Mouse (Mus musculus) heart, embryonic 14.5 days (tissue): Measurements from ENCODE around the gene Cela2a. TPM values are rescaled to one million over a fixed set of nuclear protein-coding genes. Genes with fewer than 3 reads are reported as not detected.

ENCODE experiments used
- ATAC-seq: fragments of 200-750 bp; cut with Nextera tagmentation; 2 replicates; pipeline ENCODE4 v1.8.0; 2017; ENCODE audit warnings: low read depth, moderate TSS enrichment; ENCODE audit not compliant: insufficient number of reproducible peaks, insufficient read depth, low FRiP score
- H3K27ac ChIP-seq, 2 experiments: fragments of 200-500 bp in 1 of 2; fragments of 300-500 bp in 1 of 2; sonication (generic) in 1 of 2; replicated peaks in 1 of 2; 2 replicates each; pipeline ENCODE4 v1.5.1; 2012 to 2014; ENCODE audit warnings: low read depth in 2 of 2, low read length in 2 of 2, control low read depth in 1 of 2, mild to moderate bottlenecking in 1 of 2, mixed read lengths in 1 of 2; ENCODE audit not compliant: control insufficient read depth in 1 of 2, insufficient read depth in 1 of 2
- H3K27me3 ChIP-seq: fragments of 300-500 bp; sonication (generic); 2 replicates; pipeline ENCODE4 v1.6.1; 2014; ENCODE audit warnings: mild to moderate bottlenecking, low read length, control low read depth; ENCODE audit not compliant: control insufficient read depth, insufficient read depth
- H3K36me3 ChIP-seq: fragments of 300-500 bp; sonication (generic); 2 replicates; pipeline ENCODE4 v1.6.1; 2014; ENCODE audit warnings: mild to moderate bottlenecking, control low read depth, low read length, mixed read lengths; ENCODE audit not compliant: control insufficient read depth, insufficient read depth
- H3K4me1 ChIP-seq, 2 experiments: fragments of 200-500 bp in 1 of 2; fragments of 300-500 bp in 1 of 2; sonication (generic) in 1 of 2; 2 replicates each; pipeline ENCODE4 v1.6.1; 2012 to 2014; ENCODE audit warnings: low read length in 2 of 2, control low read depth in 1 of 2, mixed read lengths in 1 of 2; ENCODE audit not compliant: control insufficient read depth in 2 of 2, insufficient read depth in 2 of 2
- H3K4me2 ChIP-seq: fragments of 300-500 bp; sonication (generic); 2 replicates; pipeline ENCODE4 v1.6.1; 2014; ENCODE audit warnings: mild to moderate bottlenecking, low read length
- H3K4me3 ChIP-seq, 2 experiments: fragments of 200-500 bp in 1 of 2; fragments of 300-500 bp in 1 of 2; sonication (generic) in 1 of 2; 2 replicates each; pipeline ENCODE4 v1.5.1; 2012 to 2014; ENCODE audit warnings: low read length in 2 of 2, mild to moderate bottlenecking in 2 of 2, control low read depth in 1 of 2, low read depth in 1 of 2, moderate library complexity in 1 of 2; ENCODE audit not compliant: control insufficient read depth in 1 of 2, insufficient read depth in 1 of 2
- H3K9ac ChIP-seq: fragments of 300-500 bp; sonication (generic); 2 replicates; pipeline ENCODE4 v1.6.1; 2014; ENCODE audit warnings: mild to moderate bottlenecking, low read length
- H3K9me3 ChIP-seq: fragments of 300-500 bp; sonication (generic); 2 replicates; pipeline ENCODE4 v1.6.1; 2016; ENCODE audit warnings: low read length, control low read depth; ENCODE audit not compliant: control insufficient read depth
- WGBS: fragments of 180-500 bp; shearing (Covaris S2); extraction: QIAGEN DNeasy Blood & Tissue Kit; methylation state at CpG from one replicate; pipeline ENCODE4 v1.1.7; 2014; 5-methylcytosine and 5-hydroxymethylcytosine counted together
- polyA plus RNA-seq: library from polyadenylated mRNA; unstranded; fragments of >200 nt; fragmentation: Nextera tagmentation; extraction: Ambion mirVana; gene quantifications from 2 replicates; pipeline ENCODE4 v1.2.1, GENCODE M21; 2014

The Cela2a gene
- polyA plus RNA-seq, 1 experiment from 2014 or later: not detected

GRCm38 (mm10) chr4:141797545-141797944, 28.4 kb downstream of the Cela2a start:
- Histone ChIP-seq H3K27me3 (no peaks in the 10 kb centered on the region), H3K4me3 (no peak overlapping the region), H3K9me3 (no peaks in the 10 kb centered on the region), H3K9ac (no peak overlapping the region), H3K36me3 (peaks cover 15% of the 10 kb centered on the region), H3K4me2 (no peak overlapping the region), H3K27ac (no peak overlapping the region), H3K4me1 (peaks cover 2 to 7% of the 10 kb centered on the region in 2 experiments; a peak in 1 of 4 replicates)
- ATAC-seq: no peak
- 82% methylated on average over 5 of the region's 5 CpGs for WGBS

GRCm38 (mm10) chr4:141796954-141797353, 29.0 kb downstream of the Cela2a start:
- Histone ChIP-seq H3K9me3 (no peaks in the 10 kb centered on the region), H3K27me3 (no peaks in the 10 kb centered on the region), H3K27ac (no peak overlapping the region), H3K4me1 (peaks cover 2 to 7% of the 10 kb centered on the region in 2 experiments; a peak in 1 of 4 replicates), H3K4me3 (no peak overlapping the region), H3K36me3 (peaks cover 15% of the 10 kb centered on the region), H3K4me2 (no peak overlapping the region), H3K9ac (no peak overlapping the region)
- ATAC-seq: no peak
- 82% methylated on average over 4 of the region's 4 CpGs for WGBS

- H3K4me3 ChIP-seq: no peak overlapping the region
- WGBS: 87% methylated on average over 7 of the region's 7 CpGs
- no peak overlapping the region for H3K4me2 ChIP-seq
- H3K36me3 ChIP-seq: peaks cover 15% of the 10 kb centered on the region
- peaks cover 2 to 7% of the 10 kb centered on the region in 2 experiments; a peak in 1 of 4 replicates for H3K4me1 ChIP-seq
- no peak for ATAC-seq
- H3K9ac ChIP-seq: no peak overlapping the region
- H3K27ac ChIP-seq: no peak overlapping the region
- H3K9me3 ChIP-seq: no peaks in the 10 kb centered on the region
- no peaks in the 10 kb centered on the region for H3K27me3 ChIP-seq
These were observed 29.6 kb downstream of the Cela2a start for GRCm38 (mm10) chr4:141796356-141796755.

GRCm38 (mm10) chr4:141794152-141794535, 31.8 kb downstream of the Cela2a start:
- H3K4me1 ChIP-seq: peaks cover 8 to 18% of the 10 kb centered on the region in 2 experiments
- 11% methylated on average over 5 of the region's 5 CpGs for WGBS
- H3K9me3 ChIP-seq: no peaks in the 10 kb centered on the region
- H3K36me3 ChIP-seq: peaks cover 15% of the 10 kb centered on the region
- ATAC-seq: no peak
- H3K4me3 ChIP-seq: peak overlapping the region; percentile 63 to 86
- peak overlapping the region; percentile 77 for H3K9ac ChIP-seq
- no peaks in the 10 kb centered on the region for H3K27me3 ChIP-seq
- H3K4me2 ChIP-seq: peak overlapping the region; percentile 74
- peak overlapping the region; percentile 93 to 94 for H3K27ac ChIP-seq

GRCm38 (mm10) chr4:141793282-141794151, 32.4 kb downstream of the Cela2a start, which contains the start of gene Casp9:
Gene Casp9 (plus strand): TSS chr4:141793612.
- no peaks in the 10 kb centered on the region for H3K27me3 ChIP-seq
- H3K9me3 ChIP-seq: no peaks in the 10 kb centered on the region
- H3K27ac ChIP-seq: peak within 1 kb of the TSS; percentile 93 to 94
- H3K4me1 ChIP-seq: peaks cover 8 to 18% of the 10 kb centered on the region in 2 experiments
- peak within 1 kb of the TSS; percentile 77 for H3K9ac ChIP-seq
- H3K36me3 ChIP-seq: peaks cover 17% of the 10 kb centered on the region
- peak; percentile 88 for ATAC-seq
- peak within 1 kb of the TSS; percentile 63 to 86 for H3K4me3 ChIP-seq
- under 1% methylated on average over 68 of the region's 80 CpGs for WGBS
- H3K4me2 ChIP-seq: peak within 1 kb of the TSS; percentile 74

GRCm38 (mm10) chr4:141792554-141793281, 33.2 kb downstream of the Cela2a start:
- no peaks in the 10 kb centered on the region for H3K27me3 ChIP-seq
- H3K27ac ChIP-seq: peak overlapping the region; percentile 76 to 93
- H3K9ac ChIP-seq: peak overlapping the region; percentile 36
- H3K4me1 ChIP-seq: peaks cover 8 to 18% of the 10 kb centered on the region in 2 experiments
- peaks cover 23% of the 10 kb centered on the region for H3K36me3 ChIP-seq
- H3K4me2 ChIP-seq: peak overlapping the region; percentile 74
- ATAC-seq: no peak
- 13% methylated on average over 10 of the region's 10 CpGs for WGBS
- H3K4me3 ChIP-seq: peak overlapping the region; percentile 63 to 86
- H3K9me3 ChIP-seq: no peaks in the 10 kb centered on the region

GRCm38 (mm10) chr4:141791951-141792350, 34.0 kb downstream of the Cela2a start:
- ATAC-seq: no peak
- peaks cover 23% of the 10 kb centered on the region for H3K36me3 ChIP-seq
- no peak overlapping the region for H3K9ac ChIP-seq
- WGBS: 88% methylated on average over 8 of the region's 8 CpGs
- H3K4me2 ChIP-seq: no peak overlapping the region
- no peaks in the 10 kb centered on the region for H3K27me3 ChIP-seq
- H3K9me3 ChIP-seq: no peaks in the 10 kb centered on the region
- no peak overlapping the region for H3K27ac ChIP-seq
- H3K4me3 ChIP-seq: no peak overlapping the region
- peaks cover 8 to 18% of the 10 kb centered on the region in 2 experiments for H3K4me1 ChIP-seq
